Mouse (Mus musculus) liver, embryonic 14 days (tissue): ENCODE results near the gene Olfr601. TPM values are rescaled to one million over a fixed set of nuclear protein-coding genes. Genes with fewer than 3 reads are reported as not detected.

Experiments
- polyA plus RNA-seq: library from polyadenylated mRNA; depleted of rRNA; stranded (reverse); fragments of >200 nt; gene quantifications from 2 replicates; pipeline ENCODE4 v1.2.3, GENCODE M21; 2012; rRNA removed

Gene Olfr601
- not detected in 2 replicates for polyA plus RNA-seq

GRCm38 (mm10) chr7:103362555-103362954 is at the start of gene Olfr601:
Olfr601 (minus strand) TSS chr7:103362655.

GRCm38 (mm10) chr7:103386077-103386476 is 23.6 kb upstream of the Olfr601 start, which contains the start of gene Olfr603:
Olfr603 (minus strand) TSS chr7:103386177.

GRCm38 (mm10) chr7:103349569-103349968 is 12.9 kb downstream of the Olfr601 start, which contains the start of gene Olfr600:
Olfr600 (minus strand) TSS chr7:103349669.

GRCm38 (mm10) chr7:103335617-103336016 is 26.8 kb downstream of the Olfr601 start, which contains the start of gene Olfr599:
Olfr599 (plus strand) TSS chr7:103335917.

GRCm38 (mm10) chr7:103323268-103323667 is 39.2 kb downstream of the Olfr601 start, which contains the start of gene Olfr598:
Olfr598 (plus strand) TSS chr7:103323568.

GRCm38 (mm10) chr7:103316015-103316414 is 46.4 kb downstream of the Olfr601 start, which contains the start of gene Olfr597:
Olfr597 (plus strand) TSS chr7:103316315.

Other genes starting within 250 kb of the Olfr601 start
- not detected in 2 replicates for gene Olfr586, start 237.0 kb downstream of the Olfr601 start, polyA plus RNA-seq
- not detected in 2 replicates for gene Olfr588-ps1, start 221.8 kb downstream of the Olfr601 start, polyA plus RNA-seq
- gene Olfr589, start 206.3 kb downstream of the Olfr601 start, polyA plus RNA-seq, result not detected in 2 replicates
- gene Olfr591, start 184.3 kb downstream of the Olfr601 start, polyA plus RNA-seq, result not detected in 2 replicates
- not detected in 2 replicates for gene Olfr592, start 177.9 kb downstream of the Olfr601 start, polyA plus RNA-seq
- gene Olfr593, start 150.8 kb downstream of the Olfr601 start, polyA plus RNA-seq, result not detected in 2 replicates
- not detected in 2 replicates for gene Olfr594, start 145.7 kb downstream of the Olfr601 start, polyA plus RNA-seq
- gene Usp17ld, start 110.2 kb downstream of the Olfr601 start, polyA plus RNA-seq, result not detected in 2 replicates
- gene Olfr596, start 57.0 kb downstream of the Olfr601 start, polyA plus RNA-seq, result not detected in 2 replicates
- not detected in 2 replicates for gene Olfr597, start 46.3 kb downstream of the Olfr601 start, polyA plus RNA-seq
- not detected in 2 replicates for gene Olfr598, start 39.1 kb downstream of the Olfr601 start, polyA plus RNA-seq
- not detected in 2 replicates for gene Olfr599, start 26.7 kb downstream of the Olfr601 start, polyA plus RNA-seq
- gene Olfr600, start 13.0 kb downstream of the Olfr601 start, polyA plus RNA-seq, result not detected in 2 replicates
- not detected in 2 replicates for gene Olfr603, start 23.5 kb upstream of the Olfr601 start, polyA plus RNA-seq
- gene Usp17lc, start 52.4 kb upstream of the Olfr601 start, polyA plus RNA-seq, result not detected in 2 replicates
- not detected in 2 replicates for gene Olfr605, start 82.8 kb upstream of the Olfr601 start, polyA plus RNA-seq
- gene Olfr606, start 86.4 kb upstream of the Olfr601 start, polyA plus RNA-seq, result not detected in 2 replicates
- not detected in 2 replicates for gene Olfr607, start 101.5 kb upstream of the Olfr601 start, polyA plus RNA-seq
- not detected in 2 replicates for gene Olfr608, start 107.2 kb upstream of the Olfr601 start, polyA plus RNA-seq
- gene Olfr609, start 135.4 kb upstream of the Olfr601 start, polyA plus RNA-seq, result not detected in 2 replicates
- not detected in 2 replicates for gene Olfr610, start 149.5 kb upstream of the Olfr601 start, polyA plus RNA-seq
- not detected in 2 replicates for gene Olfr611, start 158.2 kb upstream of the Olfr601 start, polyA plus RNA-seq
- not detected in 2 replicates for gene Olfr612, start 180.1 kb upstream of the Olfr601 start, polyA plus RNA-seq
- gene Olfr613, start 185.4 kb upstream of the Olfr601 start, polyA plus RNA-seq, result not detected in 2 replicates
- gene Olfr615, start 193.4 kb upstream of the Olfr601 start, polyA plus RNA-seq, result not detected in 2 replicates
- not detected in 2 replicates for gene Olfr616, start 206.5 kb upstream of the Olfr601 start, polyA plus RNA-seq
- not detected in 2 replicates for gene Olfr617, start 210.4 kb upstream of the Olfr601 start, polyA plus RNA-seq
- gene Olfr618, start 227.4 kb upstream of the Olfr601 start, polyA plus RNA-seq, result not detected in 2 replicates
- gene Olfr619, start 237.9 kb upstream of the Olfr601 start, polyA plus RNA-seq, result not detected in 2 replicates
- gene Olfr620, start 249.9 kb upstream of the Olfr601 start, polyA plus RNA-seq, result not detected in 2 replicates